Mouse (Mus musculus) brain, adult 2 months (tissue): ENCODE measurements at regions not wholly inside any gene's neighbourhood (a gene's known extent, or its start where the extent isn't known, plus 50 kb on each side); places are given as distances from the start of the nearest gene placed in this dataset.

Experiments
- DNase-seq: peaks from one replicate; pipeline ENCODE4 v3.0.0; 2011; ENCODE audit warnings: low read depth, low spot score

GRCm38 (mm10) chr1:137640848-137641247, 534.7 kb downstream of the Ptprc start:
- DNase-seq = peak; percentile 12

DNA sequence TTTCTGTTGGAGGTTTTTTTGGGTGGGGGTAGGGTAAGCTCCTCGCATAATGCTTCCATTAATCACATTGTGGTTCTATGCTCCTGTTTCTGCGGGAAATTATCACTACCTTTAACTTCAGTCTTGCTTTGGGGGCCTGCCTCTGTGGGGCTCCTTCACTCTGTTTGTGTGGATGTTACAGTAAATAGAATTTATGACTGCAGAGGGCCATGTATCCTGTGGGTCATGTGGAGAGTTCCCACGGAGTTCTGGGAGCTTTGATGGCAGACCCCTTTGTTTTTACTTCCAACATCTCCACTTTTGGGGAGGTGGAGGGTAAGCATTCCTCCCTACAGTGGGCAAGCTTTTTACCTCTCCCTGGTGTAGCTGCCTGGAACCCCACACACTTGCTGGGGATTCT, 538.6 kb downstream of the Ptprc start:
- no peak for DNase-seq

- DNase-seq = no peak
Measured at GRCm38 (mm10) chr1:137636321-137636944, 539.1 kb downstream of the Ptprc start.

DNA sequence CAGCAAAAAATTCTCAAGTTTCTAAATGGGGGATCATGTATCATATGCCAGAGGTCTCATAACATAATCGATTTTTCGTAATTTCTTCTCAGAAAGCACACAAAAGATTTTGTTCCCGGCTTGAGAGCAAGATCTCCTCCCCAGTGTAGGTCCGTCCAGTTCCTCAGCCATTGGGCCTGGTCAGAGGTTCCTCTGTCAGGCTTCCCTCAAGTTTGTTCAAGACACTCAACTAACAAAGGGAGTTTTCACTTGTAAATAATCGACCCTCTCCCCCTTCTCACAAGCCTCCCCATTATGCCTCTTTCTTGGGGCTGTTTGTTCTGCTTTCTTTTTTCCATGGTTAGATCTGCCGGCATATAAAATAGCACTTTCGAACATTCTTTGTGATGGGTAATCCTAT, 539.7 kb downstream of the Ptprc start:
- DNase-seq = no peak

GRCm38 (mm10) chr1:137631546-137631945, 544.0 kb downstream of the Ptprc start:
- no peak for DNase-seq

DNA sequence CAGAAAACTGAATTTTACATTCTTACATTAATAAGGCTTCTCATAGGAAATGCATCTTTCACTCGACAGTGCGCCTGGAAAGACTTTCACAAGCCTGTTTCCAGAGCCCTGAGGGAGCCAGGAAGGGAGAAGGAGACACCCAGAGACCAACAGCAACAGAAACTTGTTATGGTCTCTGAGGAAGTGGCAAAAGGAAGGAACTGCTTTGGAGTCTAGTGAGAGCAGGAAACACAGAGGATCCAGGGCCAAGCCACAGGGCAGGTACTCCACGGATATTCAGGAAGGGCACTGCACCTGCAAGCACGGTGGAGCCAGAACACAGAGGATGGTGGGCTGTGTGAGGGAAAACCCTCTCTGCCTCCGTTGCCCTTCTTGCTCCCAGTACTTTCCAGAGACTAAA, 554.8 kb downstream of the Ptprc start:
- no peak for DNase-seq

- DNase-seq = peak; percentile 82
Measured at GRCm38 (mm10) chr1:137618231-137618630, 557.3 kb downstream of the Ptprc start.

DNA sequence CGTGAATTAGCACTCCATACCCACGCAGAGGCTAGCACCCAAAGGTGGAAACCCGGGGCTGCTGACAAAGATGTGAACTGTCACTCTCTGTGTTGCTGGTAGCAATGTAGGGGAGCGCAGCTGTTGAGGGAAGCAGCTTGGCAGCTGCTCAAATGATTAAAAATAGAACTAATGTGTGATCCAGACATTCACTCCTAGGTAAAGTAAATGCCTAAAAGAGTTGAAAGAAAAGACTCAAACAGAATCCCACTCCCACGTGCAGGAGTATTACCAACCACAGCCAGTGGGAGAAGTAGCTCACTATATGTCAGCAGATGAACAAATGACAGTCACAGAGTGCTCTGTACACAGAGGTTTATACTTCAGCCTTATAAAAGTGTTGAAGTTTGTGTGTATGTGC, 558.0 kb downstream of the Ptprc start:
- peak; percentile 86 for DNase-seq

DNA sequence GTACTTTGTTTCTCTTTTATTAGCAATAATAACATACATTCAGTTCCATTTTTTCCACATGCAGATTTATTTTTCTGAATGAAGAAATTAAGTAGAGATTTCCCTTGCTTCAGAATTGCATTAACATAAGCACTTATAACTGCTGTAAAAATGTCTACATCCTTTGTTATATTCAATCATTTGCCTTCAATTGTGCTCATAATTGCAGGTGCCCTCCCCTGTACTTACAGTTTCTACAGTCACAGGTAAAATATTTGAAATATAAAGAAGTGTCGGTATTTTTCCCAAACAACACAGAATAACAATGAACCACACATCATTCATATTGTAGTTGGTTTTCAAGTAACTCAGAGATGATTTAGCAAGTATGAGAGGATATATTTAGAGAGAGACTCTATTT, 568.8 kb downstream of the Ptprc start:
- no peak for DNase-seq

GRCm38 (mm10) chr1:137605890-137606663, 569.4 kb downstream of the Ptprc start:
- peak; percentile 30 for DNase-seq

DNA sequence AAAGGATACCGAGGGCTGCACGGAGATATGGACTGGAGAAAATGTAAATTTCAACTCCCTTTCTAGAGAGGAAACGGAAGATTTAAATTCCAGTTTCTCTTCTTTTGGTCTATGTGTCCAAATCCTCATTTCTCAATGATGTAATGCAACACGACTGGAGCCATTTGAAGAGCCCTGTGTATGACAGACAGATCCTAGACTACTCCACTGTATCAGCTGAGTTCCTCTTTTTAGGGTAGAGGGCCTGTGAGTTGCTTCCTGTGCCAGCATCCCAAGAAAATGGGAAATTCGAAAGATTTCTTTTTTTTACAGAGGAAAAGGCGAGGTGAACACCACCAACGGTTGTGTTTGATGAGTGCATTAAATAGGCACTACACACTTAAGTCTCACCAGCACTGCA, 581.8 kb downstream of the Ptprc start:
- no peak for DNase-seq

DNA sequence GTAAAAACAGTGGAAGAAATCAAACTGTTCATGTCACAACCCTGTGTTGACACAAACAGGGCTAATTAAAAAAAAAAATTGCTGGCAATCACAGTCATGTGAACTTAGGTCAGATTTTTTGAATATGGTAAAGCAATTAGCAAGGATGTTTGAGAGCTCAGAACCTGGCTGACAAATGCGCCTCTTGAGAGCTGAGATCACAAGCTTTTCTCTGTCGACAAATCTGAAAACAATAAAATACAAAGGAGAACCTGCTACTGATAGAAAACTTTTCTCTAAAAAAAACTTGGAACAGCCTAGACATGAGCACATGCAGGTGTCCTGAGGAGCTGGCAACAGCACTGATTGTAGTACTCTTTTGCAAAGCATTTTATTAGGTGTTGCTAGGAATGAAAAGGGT, 583.6 kb downstream of the Ptprc start:
- no peak for DNase-seq

- DNase-seq = peak; percentile 88
Measured at GRCm38 (mm10) chr1:137591295-137591694, 584.2 kb downstream of the Ptprc start.

DNA sequence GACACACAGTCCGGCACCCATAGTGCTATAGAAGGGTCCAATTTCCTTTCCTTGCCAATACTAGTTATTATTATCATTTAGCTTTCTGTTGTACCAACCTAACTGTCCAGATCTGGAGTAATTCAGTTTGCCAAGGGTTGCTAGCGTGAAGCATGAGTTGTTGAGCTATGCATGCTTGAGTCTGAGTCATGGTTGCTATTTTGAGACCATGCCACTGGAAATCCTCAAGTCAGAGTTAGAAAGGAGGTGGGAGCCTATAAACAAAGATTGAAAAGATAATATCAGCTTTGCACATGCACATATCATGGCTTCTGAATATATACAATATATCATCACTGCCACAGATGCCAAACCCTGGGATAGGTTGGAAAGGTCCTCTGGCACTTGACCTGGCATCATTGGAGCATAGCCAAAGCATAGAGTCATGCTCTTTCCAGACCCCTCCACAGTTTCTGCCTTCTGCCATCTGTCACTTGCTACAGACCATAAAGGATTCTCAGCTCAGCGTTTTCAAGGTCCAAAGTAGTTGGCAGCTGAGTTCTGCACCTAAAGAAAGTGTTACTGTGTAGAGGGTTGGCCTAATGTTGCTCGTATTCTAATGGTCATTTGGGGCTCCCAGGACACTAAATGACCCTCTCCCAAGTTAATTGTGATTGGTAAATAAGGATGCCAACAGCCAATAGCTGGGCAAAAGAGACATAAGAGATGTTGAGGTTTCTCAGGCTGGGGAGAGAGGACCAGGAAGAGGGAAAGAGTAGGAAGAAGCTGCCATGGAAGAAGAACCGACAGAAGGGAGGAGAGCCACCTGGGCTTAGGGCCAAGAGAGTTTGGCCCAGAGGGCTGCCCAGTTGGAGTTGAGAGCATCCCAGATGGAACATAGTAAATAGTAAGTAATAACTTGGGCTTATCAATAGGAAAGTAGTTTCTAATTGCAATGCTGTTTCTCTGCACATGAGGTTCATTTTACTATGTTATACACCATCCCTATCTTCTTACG, 586.9 kb downstream of the Ptprc start:
- peak; percentile 93 for DNase-seq

DNA sequence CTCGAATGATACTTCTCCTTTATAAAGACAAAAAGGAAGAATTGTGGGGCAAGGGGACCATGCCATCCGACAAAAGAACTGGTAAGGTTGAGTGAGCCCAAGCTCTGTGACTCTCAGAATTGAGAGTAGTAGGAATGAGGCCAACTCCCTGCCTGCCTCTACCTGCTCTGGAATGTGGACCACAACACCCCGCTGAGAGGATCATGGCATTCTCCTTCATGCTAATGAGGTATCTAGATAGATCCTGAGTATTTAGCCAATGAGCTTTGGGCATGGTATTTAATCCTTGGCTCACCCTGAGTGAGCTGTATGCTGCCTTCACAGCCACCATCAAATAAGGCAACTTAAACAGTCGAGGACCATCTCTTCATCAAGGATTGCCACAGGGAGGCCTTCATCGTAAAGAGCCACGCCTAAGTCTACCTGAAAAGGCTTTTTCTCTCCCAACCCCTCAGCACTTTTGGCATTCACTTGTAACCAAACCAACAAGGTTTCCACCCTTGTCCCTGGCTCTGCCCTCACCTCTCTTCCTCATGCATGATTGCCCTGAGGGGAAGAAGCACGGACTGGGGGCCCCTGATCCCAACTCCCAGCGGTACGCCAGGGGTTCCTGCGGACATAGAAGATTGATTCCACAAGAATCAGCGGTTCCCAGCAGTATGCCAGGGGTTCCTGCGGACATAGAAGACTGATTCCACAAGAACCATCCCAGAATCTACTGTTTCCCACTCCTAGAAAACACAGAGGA, 587.9 kb downstream of the Ptprc start:
- DNase-seq = no peak

GRCm38 (mm10) chr1:137584696-137585095, 590.8 kb downstream of the Ptprc start:
- peak; percentile 40 for DNase-seq

DNA sequence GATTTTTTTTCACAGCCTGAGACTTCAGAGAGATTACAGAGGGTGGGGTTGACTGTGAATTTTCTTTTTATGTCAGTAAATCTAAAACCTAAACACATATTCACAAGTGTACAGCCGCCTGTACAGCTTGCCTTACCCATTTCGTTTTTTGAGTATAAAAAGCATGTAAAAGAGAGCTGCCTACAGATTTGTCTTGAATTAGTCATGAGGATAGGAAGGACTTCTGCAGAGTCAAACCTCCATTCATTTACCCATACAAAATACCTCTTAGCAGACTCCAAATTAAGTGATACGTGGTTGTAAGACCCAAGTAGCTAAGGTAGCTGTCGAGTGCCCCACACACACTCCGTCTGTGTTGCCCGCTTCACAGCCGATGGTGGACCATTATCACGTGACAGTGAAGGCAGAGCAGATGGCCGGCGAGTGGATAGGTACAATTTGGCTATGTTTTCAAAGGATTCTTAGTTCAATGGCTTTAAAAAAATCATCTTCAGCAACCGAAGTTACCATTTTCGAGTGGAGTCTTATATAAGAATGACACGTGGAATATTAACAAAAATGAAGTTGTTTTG, 591.3 kb downstream of the Ptprc start:
- peak; percentile 28 for DNase-seq

DNA sequence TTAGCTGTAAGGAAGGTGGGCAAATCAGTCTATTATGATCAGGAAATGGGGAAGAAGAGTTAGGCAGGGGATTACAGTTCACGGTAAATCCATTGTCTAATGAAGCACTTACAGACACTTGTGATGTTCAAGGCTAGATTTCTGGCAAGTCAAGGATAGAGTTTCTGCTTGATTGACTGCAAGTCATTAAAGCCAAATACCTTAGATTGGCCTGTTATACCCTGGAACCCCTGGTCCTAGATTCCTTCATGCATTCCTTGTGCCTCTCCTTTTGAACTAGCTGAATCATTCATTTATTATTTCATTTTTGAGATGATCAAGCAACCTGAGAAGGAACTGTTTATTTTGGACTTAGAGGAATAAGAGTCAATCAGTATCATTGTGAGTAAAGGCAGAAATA, 597.9 kb downstream of the Ptprc start:
- DNase-seq = no peak

- no peak for DNase-seq
Measured at GRCm38 (mm10) chr1:137576174-137576573, 599.3 kb downstream of the Ptprc start.

DNA sequence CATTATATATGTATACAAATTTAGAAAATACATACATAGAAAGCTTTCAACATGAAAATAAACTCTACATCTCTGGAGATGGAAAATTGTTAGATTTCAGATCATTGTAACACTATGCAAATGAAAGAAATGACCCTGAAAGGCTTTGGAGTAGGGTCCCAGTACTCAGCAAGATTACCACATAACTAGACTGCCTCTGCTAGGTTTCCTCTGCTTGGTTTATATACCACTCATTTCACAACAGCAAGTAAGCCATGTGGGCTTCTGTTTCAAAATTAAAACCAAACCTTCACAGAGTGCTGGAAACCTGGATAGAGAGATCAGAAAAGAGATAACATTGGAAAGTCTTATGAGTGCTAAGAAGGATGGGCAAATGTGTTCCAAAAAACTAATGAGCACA, 600.1 kb downstream of the Ptprc start:
- DNase-seq = no peak
